Mouse (Mus musculus) CD8-positive naive resting alpha-beta T cell, adult 57 days (primary cell): ENCODE measurements around the gene Ankar. TPM values are rescaled to one million over a fixed set of nuclear protein-coding genes. Genes with fewer than 3 reads are reported as not detected.

Source experiments
- total RNA-seq: library from RNA; stranded (reverse); gene quantifications from one replicate; pipeline ENCODE4 v1.2.4, GENCODE M21; 2023

The Ankar gene
- total RNA-seq, result not detected

GRCm38 (mm10) chr1:72700479-72700878 lies at the start of gene Ankar:
Gene Ankar, minus strand, starts transcription at chr1:72700579.

GRCm38 (mm10) chr1:72710753-72711653 lies 10.6 kb upstream of the Ankar start, which contains the start of gene Rpl37a:
Gene Rpl37a, plus strand, starts transcription at chr1:72711290.

Other genes with a start within 250 kb of the Ankar start
- not detected for gene March4, start 163.6 kb downstream of the Ankar start, total RNA-seq
- gene Smarcal1, start 117.3 kb downstream of the Ankar start, total RNA-seq, result 37.2 TPM
- gene Rpl37a, start 10.7 kb upstream of the Ankar start, total RNA-seq, result 3,789 TPM
- not detected for gene Igfbp2, start 123.9 kb upstream of the Ankar start, total RNA-seq
- gene Igfbp5, start 174.3 kb upstream of the Ankar start, total RNA-seq, result 0.18 TPM